Mouse (Mus musculus): ENCODE measurements around the gene Nmrk2. TPM values are rescaled to one million over a fixed set of nuclear protein-coding genes. Genes with fewer than 3 reads are reported as not detected.
A peak's percentile ranks its signal among the peaks of the same experiment; 100 is the strongest.

The Nmrk2 gene
- polyA plus RNA-seq, 1 experiment, result 0.59 TPM

GRCm38 (mm10) chr10:81200141-81200540 lies 1.7 kb downstream of the Nmrk2 start:
- no peak overlapping the region for H3K4me3 ChIP-seq (replicated peaks; ENCODE audit: extremely low read depth, low read depth, low read length)
- 74% methylated on average over 13 of the region's 13 CpGs for WGBS
- DNase-seq, result no peak
- H3K4me1 ChIP-seq (ENCODE audit: control insufficient read depth, insufficient read depth, low read length), result no peaks in the 10 kb centered on the region; the same call in 1 of the 2 replicates
- TF ChIP-seq CTCF (IDR thresholded peaks at IDR 0.05; ENCODE audit: insufficient read depth, low read length), result no peak
- TF ChIP-seq POLR2A (IDR thresholded peaks at IDR 0.05; ENCODE audit: borderline replicate concordance, extremely low read depth, low read depth, low read length), result no peak

GRCm38 (mm10) chr10:81198990-81199389 lies 2.9 kb downstream of the Nmrk2 start:
- no peak for DNase-seq
- TF ChIP-seq CTCF (IDR thresholded peaks at IDR 0.05; ENCODE audit: insufficient read depth, low read length), result no peak
- TF ChIP-seq POLR2A (IDR thresholded peaks at IDR 0.05; ENCODE audit: borderline replicate concordance, extremely low read depth, low read depth, low read length), result no peak
- H3K4me3 ChIP-seq (replicated peaks; ENCODE audit: extremely low read depth, low read depth, low read length), result no peak overlapping the region
- H3K4me1 ChIP-seq (ENCODE audit: control insufficient read depth, insufficient read depth, low read length), result peaks cover 2% of the 10 kb centered on the region; the same call in 1 of the 2 replicates
- WGBS, result 77% methylated on average over 6 of the region's 6 CpGs

- Histone ChIP-seq H3K4me1 (ENCODE audit: control insufficient read depth, insufficient read depth, low read length) (peaks cover 3% of the 10 kb centered on the region; the same call in 1 of the 2 replicates), H3K4me3 (replicated peaks; ENCODE audit: extremely low read depth, low read depth, low read length) (no peak overlapping the region)
- 1% methylated on average over 9 of the region's 9 CpGs for WGBS
- TF ChIP-seq CTCF (IDR thresholded peaks at IDR 0.05; ENCODE audit: insufficient read depth, low read length), result peak; percentile 53; the same call in 1 of the 2 replicates
- TF ChIP-seq POLR2A (IDR thresholded peaks at IDR 0.05; ENCODE audit: borderline replicate concordance, extremely low read depth, low read depth, low read length), result no peak
- DNase-seq, result peak; percentile 55
Measured at GRCm38 (mm10) chr10:81198230-81198629, 3.6 kb downstream of the Nmrk2 start.

GRCm38 (mm10) chr10:81197305-81197704 lies 4.5 kb downstream of the Nmrk2 start:
- H3K4me1 ChIP-seq (ENCODE audit: control insufficient read depth, insufficient read depth, low read length), result peaks cover 6% of the 10 kb centered on the region; the same call in 1 of the 2 replicates
- TF ChIP-seq POLR2A (IDR thresholded peaks at IDR 0.05; ENCODE audit: borderline replicate concordance, extremely low read depth, low read depth, low read length) (no peak), CTCF (IDR thresholded peaks at IDR 0.05; ENCODE audit: insufficient read depth, low read length) (no peak)
- DNase-seq, result no peak
- 42% methylated on average over 6 of the region's 6 CpGs for WGBS
- H3K4me3 ChIP-seq (replicated peaks; ENCODE audit: extremely low read depth, low read depth, low read length), result no peak overlapping the region

GRCm38 (mm10) chr10:81196470-81197065 lies 5.3 kb downstream of the Nmrk2 start:
- no peak for DNase-seq
- no peak for TF ChIP-seq POLR2A (IDR thresholded peaks at IDR 0.05; ENCODE audit: borderline replicate concordance, extremely low read depth, low read depth, low read length)
- no peak for TF ChIP-seq CTCF (IDR thresholded peaks at IDR 0.05; ENCODE audit: insufficient read depth, low read length)
- Histone ChIP-seq H3K4me3 (replicated peaks; ENCODE audit: extremely low read depth, low read depth, low read length) (no peak overlapping the region), H3K4me1 (ENCODE audit: control insufficient read depth, insufficient read depth, low read length) (peaks cover 6% of the 10 kb centered on the region; the same call in 1 of the 2 replicates)
- 64% methylated on average over 11 of the region's 11 CpGs for WGBS

- TF ChIP-seq CTCF (IDR thresholded peaks at IDR 0.05; ENCODE audit: insufficient read depth, low read length) (no peak), POLR2A (IDR thresholded peaks at IDR 0.05; ENCODE audit: borderline replicate concordance, extremely low read depth, low read depth, low read length) (no peak)
- no peak for DNase-seq
- Histone ChIP-seq H3K4me3 (replicated peaks; ENCODE audit: extremely low read depth, low read depth, low read length) (no peak overlapping the region), H3K4me1 (ENCODE audit: control insufficient read depth, insufficient read depth, low read length) (peaks cover 8% of the 10 kb centered on the region; the same call in 1 of the 2 replicates)
- WGBS, result 64% methylated on average over 4 of the region's 4 CpGs
Measured at GRCm38 (mm10) chr10:81195300-81195699, 6.6 kb downstream of the Nmrk2 start.

- TF ChIP-seq POLR2A (IDR thresholded peaks at IDR 0.05; ENCODE audit: borderline replicate concordance, extremely low read depth, low read depth, low read length), result 0 out of 2 replicates have a peak, but pooled peaks have one; percentile 7
- TF ChIP-seq CTCF (IDR thresholded peaks at IDR 0.05; ENCODE audit: insufficient read depth, low read length), result no peak
- peak; percentile 36 for DNase-seq
- Histone ChIP-seq H3K4me1 (ENCODE audit: control insufficient read depth, insufficient read depth, low read length) (peaks cover 8% of the 10 kb centered on the region; the same call in 1 of the 2 replicates), H3K4me3 (replicated peaks; ENCODE audit: extremely low read depth, low read depth, low read length) (no peak overlapping the region)
- 11% methylated on average over 37 of the region's 37 CpGs for WGBS
Measured at GRCm38 (mm10) chr10:81193991-81194774, 7.7 kb downstream of the Nmrk2 start.

GRCm38 (mm10) chr10:81192968-81193501 lies 8.8 kb downstream of the Nmrk2 start:
- H3K4me1 ChIP-seq (ENCODE audit: control insufficient read depth, insufficient read depth, low read length), result 0 out of 2 replicates have a peak, but pooled peaks cover 8% of the 10 kb centered on the region
- TF ChIP-seq POLR2A (IDR thresholded peaks at IDR 0.05; ENCODE audit: borderline replicate concordance, extremely low read depth, low read depth, low read length) (peak; percentile 12; the same call in 1 of the 2 replicates), CTCF (IDR thresholded peaks at IDR 0.05; ENCODE audit: insufficient read depth, low read length) (no peak)
- DNase-seq, result no peak
- H3K4me3 ChIP-seq (replicated peaks; ENCODE audit: extremely low read depth, low read depth, low read length), result peak overlapping the region; percentile 94
- 6% methylated on average over 19 of the region's 19 CpGs for WGBS

GRCm38 (mm10) chr10:81192270-81192967 lies 9.4 kb downstream of the Nmrk2 start:
- peak; percentile 88; the same call in 1 of the 2 replicates for TF ChIP-seq POLR2A (IDR thresholded peaks at IDR 0.05; ENCODE audit: borderline replicate concordance, extremely low read depth, low read depth, low read length)
- TF ChIP-seq CTCF (IDR thresholded peaks at IDR 0.05; ENCODE audit: insufficient read depth, low read length), result no peak
- 1% methylated on average over 93 of the region's 93 CpGs for WGBS
- peak; percentile 83 for DNase-seq
- 0 out of 2 replicates have a peak, but pooled peaks cover 8% of the 10 kb centered on the region for H3K4me1 ChIP-seq (ENCODE audit: control insufficient read depth, insufficient read depth, low read length)
- peak overlapping the region; percentile 94 for H3K4me3 ChIP-seq (replicated peaks; ENCODE audit: extremely low read depth, low read depth, low read length)

All from lung, adult 2 months (tissue).